Mouse (Mus musculus) CH12.LX (cell line): ENCODE data around the gene Mrpl48.

Experiments
- CHD2 ChIP-seq: IDR thresholded peaks from 2 replicates; pipeline ENCODE4 v1.6.1; 2011; ENCODE audit warnings: low read length, improper control_type of control experiment
- CTCF ChIP-seq, 2 experiments: IDR thresholded peaks in 1 of 2; conservative IDR thresholded peaks in 1 of 2; 2 replicates each; pipeline ENCODE4 v1.5.1; 2011 to 2012; ENCODE audit warnings: low read depth in 2 of 2, low read length in 2 of 2, improper control_type of control experiment in 1 of 2, inconsistent platforms in 1 of 2, mild to moderate bottlenecking in 1 of 2, moderate library complexity in 1 of 2
- E2F4 ChIP-seq: IDR thresholded peaks from 2 replicates; pipeline ENCODE4 v1.6.1; 2011; ENCODE audit warnings: low read depth, low read length, improper control_type of control experiment; ENCODE audit not compliant: insufficient replicate concordance
- ELF1 ChIP-seq: IDR thresholded peaks from 2 replicates; pipeline ENCODE4 v1.6.1; 2014; ENCODE audit warnings: low read depth, mild to moderate bottlenecking, inconsistent platforms, low read length, improper control_type of control experiment
- GABPA ChIP-seq: IDR thresholded peaks from 2 replicates; pipeline ENCODE4 v1.6.1; 2012; ENCODE audit warnings: low read depth, low read length, improper control_type of control experiment, inconsistent platforms; ENCODE audit not compliant: insufficient replicate concordance
- HCFC1 ChIP-seq: IDR thresholded peaks from 2 replicates; pipeline ENCODE4 v1.6.1; 2012; ENCODE audit warnings: low read depth, mild to moderate bottlenecking, inconsistent platforms, low read length, improper control_type of control experiment
- MAX ChIP-seq: IDR thresholded peaks from 2 replicates; pipeline ENCODE4 v1.6.1; 2011; ENCODE audit warnings: low read length, improper control_type of control experiment
- MXI1 ChIP-seq: IDR thresholded peaks from 2 replicates; pipeline ENCODE4 v1.6.1; 2011; ENCODE audit warnings: mild to moderate bottlenecking, low read depth, low read length, improper control_type of control experiment
- POLR2A ChIP-seq: IDR thresholded peaks from 2 replicates; pipeline ENCODE4 v1.6.1; 2011; ENCODE audit warnings: low read depth, mild to moderate bottlenecking, improper control_type of control experiment, low read length
- POLR2AphosphoS2 ChIP-seq: IDR thresholded peaks from 2 replicates; pipeline ENCODE4 v1.6.1; 2011; ENCODE audit warnings: low read depth, low read length, improper control_type of control experiment
- RCOR1 ChIP-seq: conservative IDR thresholded peaks from 2 replicates; pipeline ENCODE4 v1.6.1; 2012; ENCODE audit warnings: low read depth, mild to moderate bottlenecking, inconsistent platforms, low read length, improper control_type of control experiment
- SIN3A ChIP-seq: IDR thresholded peaks from 2 replicates; pipeline ENCODE4 v1.6.1; 2012; ENCODE audit warnings: low read length, improper control_type of control experiment, inconsistent platforms
- USF1 ChIP-seq: IDR thresholded peaks from 2 replicates; pipeline ENCODE4 v1.6.1; 2014; ENCODE audit warnings: low read depth, mild to moderate bottlenecking, inconsistent platforms, low read length, improper control_type of control experiment

DNA sequence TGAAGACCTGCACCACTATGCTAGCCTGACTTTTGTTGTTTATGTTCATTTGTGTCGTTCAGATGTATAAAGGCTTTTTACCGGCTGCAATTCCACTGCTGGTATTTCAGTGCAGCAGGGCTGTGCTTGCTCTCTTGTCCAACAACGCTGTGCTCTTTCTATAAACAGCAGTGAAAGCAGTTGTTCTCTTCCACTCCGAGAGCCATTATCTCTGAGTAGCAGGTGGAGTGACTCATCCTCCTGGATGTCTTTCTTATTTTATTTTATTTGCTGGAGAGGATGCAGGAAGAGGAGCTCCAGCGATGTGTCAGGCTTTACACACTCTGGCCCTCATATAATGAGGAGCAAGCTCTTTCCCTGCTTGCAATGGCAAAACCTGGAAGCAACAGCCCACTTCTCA is 7.9 kb downstream of the Mrpl48 start:
- no peak for TF ChIP-seq SIN3A
- TF ChIP-seq RCOR1: no peak
- no peak for TF ChIP-seq GABPA
- TF ChIP-seq POLR2A: no peak
- TF ChIP-seq USF1: no peak
- no peak for TF ChIP-seq CHD2
- TF ChIP-seq MAX: no peak
- TF ChIP-seq CTCF (conservative IDR thresholded peaks at IDR 0.05 in 1 of 2, IDR thresholded peaks at IDR 0.05 in 1 of 2; ENCODE audit: low read depth in 2 of 2, low read length in 2 of 2): no peak
- no peak for TF ChIP-seq POLR2AphosphoS2
- no peak for TF ChIP-seq MXI1
- TF ChIP-seq E2F4: no peak
- TF ChIP-seq HCFC1: no peak
- TF ChIP-seq ELF1: no peak
